Mouse (Mus musculus) heart, embryonic 11.5 days (tissue): ENCODE data around the gene Fthl17c. TPM values are rescaled to one million over a fixed set of nuclear protein-coding genes. Genes with fewer than 3 reads are reported as not detected.

Source experiments
- polyA plus RNA-seq: library from polyadenylated mRNA; unstranded; fragments of >200 nt; fragmentation: Nextera tagmentation; extraction: Ambion mirVana; gene quantifications from 2 replicates; pipeline ENCODE4 v1.2.1, GENCODE M21; 2014

Gene Fthl17c
- polyA plus RNA-seq, 1 experiment from 2014 or later, result not detected

Other genes with a start within 250 kb of the Fthl17c start
- gene Ssx9, start 228.1 kb downstream of the Fthl17c start, polyA plus RNA-seq, result not detected in 2 replicates
- not detected in 2 replicates for gene Ssxb5, start 172.9 kb downstream of the Fthl17c start, polyA plus RNA-seq
- not detected in 2 replicates for gene Gm6592, start 132.6 kb downstream of the Fthl17c start, polyA plus RNA-seq
- not detected in 2 replicates for gene Gm5751, start 102.3 kb downstream of the Fthl17c start, polyA plus RNA-seq
- 2.0 and 2.2 TPM in 2 replicates for gene B630019K06Rik, start 84.2 kb downstream of the Fthl17c start, polyA plus RNA-seq
- not detected in 2 replicates for gene Fthl17b, start 13.6 kb downstream of the Fthl17c start, polyA plus RNA-seq
- gene Fthl17d, start 10.2 kb upstream of the Fthl17c start, polyA plus RNA-seq, result not detected in 2 replicates
- not detected in 2 replicates for gene Fthl17e, start 56.9 kb upstream of the Fthl17c start, polyA plus RNA-seq
- gene Fthl17f, start 86.5 kb upstream of the Fthl17c start, polyA plus RNA-seq, result not detected in 2 replicates
- not detected in 2 replicates for gene 4930402K13Rik, start 128.0 kb upstream of the Fthl17c start, polyA plus RNA-seq
- 0.43 and 0.45 TPM in 2 replicates for gene Lancl3, start 223.3 kb upstream of the Fthl17c start, polyA plus RNA-seq